In the genomic region with DNA sequence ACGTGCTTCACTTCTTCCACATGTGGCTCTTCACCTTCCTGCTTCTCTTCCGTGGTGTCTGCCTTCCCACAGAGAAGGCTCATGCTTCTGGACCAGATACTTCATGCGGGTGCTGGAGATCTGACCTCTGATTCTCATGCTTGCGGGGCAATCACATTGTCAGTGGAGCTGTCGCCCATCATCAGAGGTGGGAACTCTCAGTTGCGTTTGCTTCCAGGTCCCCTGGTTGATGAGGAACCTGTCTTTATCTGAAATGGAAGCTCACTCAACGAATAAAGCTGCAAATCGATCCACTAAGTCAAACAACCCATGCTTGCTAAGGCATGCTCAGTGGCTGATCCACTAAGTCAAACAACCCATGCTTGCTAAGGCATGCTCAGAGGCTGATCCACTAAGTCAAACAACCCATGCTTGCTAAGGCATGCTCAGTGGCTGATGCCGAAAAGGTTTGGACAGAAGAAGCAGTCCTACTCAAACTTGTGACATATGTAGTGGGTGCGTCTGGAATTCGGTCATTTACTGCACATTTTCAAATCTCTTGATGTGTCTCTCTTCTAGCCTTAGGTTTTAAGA, we compare ENCODE assay signal across 26 mouse cellular contexts. TPM values are rescaled to one million over a fixed set of nuclear protein-coding genes. Genes with fewer than 3 reads are reported as not detected.
DNase-seq lines count a peak whose midpoint lies in the region; ATAC-seq and TF ChIP-seq lines count a peak whose summit lies in the region.
"Had no signal": no experiment of that assay in that cellular context is flagged by ENCODE, and none has a peak within 500 bp of the region (broad histone marks: within the 10 kb centered on the region; RNA-seq: fewer than 3 reads in every experiment).

No protein-coding gene starts in this region.

- H3K9ac ChIP-seq in liver, embryonic 14.5 days (replicated peaks), result no peak overlapping the region
- H3K9ac ChIP-seq in embryonic facial prominence, embryonic 14.5 days (ENCODE audit: low read depth, low read length), result no peak overlapping the region
- H3K9ac ChIP-seq in liver, postnatal 0 days (replicated peaks), result no peak overlapping the region
- H3K9ac ChIP-seq: embryonic facial prominence, embryonic 12.5 days; heart, embryonic 15.5 days; hindbrain, embryonic 14.5 days had no signal

- intact Hi-C loops in heart, postnatal 36 days (cut with DNase I), result no loop called here
- intact Hi-C loops in left cerebral cortex, postnatal 4 days (cut with DNase I), result no loop called here

- peaks cover 0 to 3% of the 10 kb centered on the region in 2 experiments; a peak in 1 of 4 replicates for H3K4me1 ChIP-seq in liver, embryonic 14.5 days (replicated peaks; ENCODE audit: control insufficient read depth in 2 of 2, insufficient read depth in 2 of 2, low read length in 1 of 2)
- H3K4me1 ChIP-seq in embryonic facial prominence, embryonic 14.5 days (ENCODE audit: control insufficient read depth, insufficient read depth, low read length), result no peaks in the 10 kb centered on the region
- no peaks in the 10 kb centered on the region for H3K4me1 ChIP-seq in liver, postnatal 0 days (ENCODE audit: insufficient read depth)
- H3K4me1 ChIP-seq: embryonic facial prominence, embryonic 12.5 days; heart, embryonic 15.5 days; hindbrain, embryonic 10.5 days had no signal

- H3K27ac ChIP-seq in liver, embryonic 14.5 days, result no peak overlapping the region
- no peak overlapping the region for H3K27ac ChIP-seq in embryonic facial prominence, embryonic 14.5 days (replicated peaks; ENCODE audit: low read depth, low read length)
- no peak overlapping the region for H3K27ac ChIP-seq in liver, postnatal 0 days (ENCODE audit: low read depth)
- H3K27ac ChIP-seq: embryonic facial prominence, embryonic 12.5 days; gastrocnemius, adult 2 months; heart, embryonic 15.5 days; hindbrain, embryonic 10.5 days; hindbrain, embryonic 14.5 days had no signal

- no peaks in the 10 kb centered on the region for H3K9me3 ChIP-seq in liver, embryonic 14.5 days (ENCODE audit: control insufficient read depth, low read length)
- no peaks in the 10 kb centered on the region for H3K9me3 ChIP-seq in embryonic facial prominence, embryonic 14.5 days (ENCODE audit: control insufficient read depth, low read length)
- no peaks in the 10 kb centered on the region for H3K9me3 ChIP-seq in liver, postnatal 0 days (ENCODE audit: low read length)
- H3K9me3 ChIP-seq: embryonic facial prominence, embryonic 12.5 days; heart, embryonic 15.5 days; hindbrain, embryonic 10.5 days had no signal

- no peak overlapping the region for H3K4me3 ChIP-seq in liver, embryonic 14.5 days (ENCODE audit: insufficient read depth in 1 of 2, low read depth in 2 of 2, low read length in 2 of 2)
- H3K4me3 ChIP-seq in embryonic facial prominence, embryonic 14.5 days (ENCODE audit: low read depth, low read length), result no peak overlapping the region
- no peak overlapping the region for H3K4me3 ChIP-seq in liver, postnatal 0 days (ENCODE audit: low read depth, low read length)
- H3K4me3 ChIP-seq: embryonic facial prominence, embryonic 12.5 days; gastrocnemius, adult 2 months; heart, embryonic 15.5 days; hindbrain, embryonic 10.5 days had no signal

- no peaks in the 10 kb centered on the region for H3K36me3 ChIP-seq in liver, embryonic 14.5 days (replicated peaks; ENCODE audit: control insufficient read depth, insufficient read depth, low read depth)
- H3K36me3 ChIP-seq in embryonic facial prominence, embryonic 14.5 days (ENCODE audit: control insufficient read depth, insufficient read depth, low read length), result no peaks in the 10 kb centered on the region
- no peaks in the 10 kb centered on the region for H3K36me3 ChIP-seq in liver, postnatal 0 days (replicated peaks; ENCODE audit: insufficient read depth, low read length)
- H3K36me3 ChIP-seq: embryonic facial prominence, embryonic 12.5 days; heart, embryonic 15.5 days; hindbrain, embryonic 10.5 days had no signal

- no peak for TF ChIP-seq CTCF in liver, embryonic 14.5 days (IDR thresholded peaks at IDR 0.05; ENCODE audit: low read depth)
- TF ChIP-seq CTCF in liver, postnatal 0 days (IDR thresholded peaks at IDR 0.05; ENCODE audit: low read depth), result no peak

- TF ChIP-seq EP300 in liver, embryonic 14.5 days (IDR thresholded peaks at IDR 0.05; ENCODE audit: low read depth), result no peak
- no peak for TF ChIP-seq EP300 in liver, postnatal 0 days (IDR thresholded peaks at IDR 0.05; ENCODE audit: low read depth)

- H3K4me2 ChIP-seq in liver, embryonic 14.5 days (ENCODE audit: low read depth), result no peak overlapping the region
- no peak overlapping the region for H3K4me2 ChIP-seq in embryonic facial prominence, embryonic 14.5 days (ENCODE audit: low read depth, low read length)
- peak overlapping the region; percentile 20; the same call in 1 of the 2 replicates for H3K4me2 ChIP-seq in liver, postnatal 0 days (ENCODE audit: low read depth, low read length)
- H3K4me2 ChIP-seq: embryonic facial prominence, embryonic 12.5 days; heart, embryonic 11.5 days; heart, embryonic 15.5 days; hindbrain, embryonic 14.5 days had no signal

- ATAC-seq in liver, embryonic 14.5 days (ENCODE audit: insufficient read depth), result peak; percentile 39; the same call in 1 of the 2 replicates
- ATAC-seq in embryonic facial prominence, embryonic 14.5 days (ENCODE audit: low read depth), result no peak
- peak; percentile 83 for ATAC-seq in liver, postnatal 0 days
- ATAC-seq: forebrain, embryonic 14.5 days had no signal

- WGBS in liver, embryonic 14.5 days (ENCODE audit: insufficient replicate concordance), result 55% methylated on average over 11 of the region's 11 CpGs
- 82% methylated on average over 11 of the region's 11 CpGs for WGBS in embryonic facial prominence, embryonic 14.5 days
- WGBS in liver, postnatal 0 days (ENCODE audit: insufficient replicate concordance), result 53% methylated on average over 11 of the region's 11 CpGs

- no peaks in the 10 kb centered on the region for H3K27me3 ChIP-seq in liver, embryonic 14.5 days (ENCODE audit: control insufficient read depth, insufficient read depth, low read length)
- no peaks in the 10 kb centered on the region for H3K27me3 ChIP-seq in embryonic facial prominence, embryonic 14.5 days (replicated peaks; ENCODE audit: control insufficient read depth, insufficient read depth, low read length)
- H3K27me3 ChIP-seq in liver, postnatal 0 days (ENCODE audit: insufficient read depth, low read length), result no peaks in the 10 kb centered on the region
- H3K27me3 ChIP-seq: embryonic facial prominence, embryonic 12.5 days had no signal

- DNase-seq in heart, adult 11 months, result peak; percentile 85
- no peak for DNase-seq in heart, postnatal 36 days
- no peak for DNase-seq in liver, embryonic 14.5 days (ENCODE audit: low read depth in 3 of 3, low spot score in 3 of 3)
- no peak for DNase-seq in liver
- DNase-seq in embryonic facial prominence, embryonic 14.5 days (ENCODE audit: low spot score), result peak; percentile 37
- no peak for DNase-seq in liver, postnatal 0 days
- no peak for DNase-seq in left cerebral cortex, postnatal 4 days
- DNase-seq: adrenal gland, postnatal 10 days; cerebellum, adult 11 months; cerebellum, adult 8-10 months; cerebellum, postnatal 14 days; embryo, embryonic 11 days; gastrocnemius, adult 2 months; gastrocnemius, postnatal 25 days; heart, postnatal 14 days had no signal

RNA-seq across cellular contexts. Expression of a gene that starts 10.5 kb away (rescaled TPM):
- total RNA-seq in heart, postnatal 36 days (2021), result not detected
- polyA plus RNA-seq in liver, embryonic 14.5 days (2012; rRNA removed), result 0.01 TPM in 2 replicates
- 0.16 TPM in 1 of 2 replicates, not detected in the other for polyA plus RNA-seq in liver, embryonic 14.5 days (2014; fragmentation: Nextera tagmentation; extraction: Ambion mirVana)
- 0.86 and 1.1 TPM in 2 replicates for polyA plus RNA-seq in embryonic facial prominence, embryonic 14.5 days (2014; fragmentation: Nextera tagmentation; extraction: Ambion mirVana)
- polyA plus RNA-seq in liver, postnatal 0 days (2015; fragmentation: Nextera tagmentation; extraction: Ambion mirVana), result 0.04 and 0.05 TPM in 2 replicates
- not detected for total RNA-seq in left cerebral cortex, postnatal 4 days (2021)
- total RNA-seq: adrenal gland, postnatal 10 days; adrenal gland, postnatal 4 days; common myeloid progenitor, adult 5-6 weeks; gastrocnemius, adult 2 months; gastrocnemius, postnatal 25 days; granulocyte monocyte progenitor cell, adult 5-6 weeks; heart, postnatal 14 days; MEL had no signal
- polyA plus RNA-seq: C2C12; forebrain, embryonic 14.5 days had no signal

RNA-seq across cellular contexts. Expression of a gene that starts 26.7 kb away (rescaled TPM):
- under 1 TPM in 1 of 2 experiments, not detected in 1; 0.08 TPM for total RNA-seq in heart, postnatal 36 days (2021)
- polyA plus RNA-seq in liver, embryonic 14.5 days (2012; rRNA removed), result not detected in 2 replicates
- not detected in 2 replicates for polyA plus RNA-seq in liver, embryonic 14.5 days (2014; fragmentation: Nextera tagmentation; extraction: Ambion mirVana)
- 1.2 and 1.6 TPM in 2 replicates for polyA plus RNA-seq in embryonic facial prominence, embryonic 14.5 days (2014; fragmentation: Nextera tagmentation; extraction: Ambion mirVana)
- not detected in 2 replicates for polyA plus RNA-seq in liver, postnatal 0 days (2015; fragmentation: Nextera tagmentation; extraction: Ambion mirVana)
- total RNA-seq in left cerebral cortex, postnatal 4 days (2021), result 1 to 10 TPM; 4.4 to 5.6 TPM
- total RNA-seq: adrenal gland, postnatal 10 days; common myeloid progenitor, adult 5-6 weeks; gastrocnemius, adult 2 months; gastrocnemius, postnatal 25 days; granulocyte monocyte progenitor cell, adult 5-6 weeks; MEL had no signal
- polyA plus RNA-seq: heart, embryonic 11.5 days had no signal

RNA-seq across cellular contexts. Expression of a gene that starts 29.5 kb away (rescaled TPM):
- total RNA-seq in heart, postnatal 36 days (2021), result 10 to 100 TPM; 27.9 to 29.4 TPM
- 8.5 and 10.9 TPM in 2 replicates for polyA plus RNA-seq in liver, embryonic 14.5 days (2012; rRNA removed)
- 19.3 and 20.3 TPM in 2 replicates for polyA plus RNA-seq in liver, embryonic 14.5 days (2014; fragmentation: Nextera tagmentation; extraction: Ambion mirVana)
- polyA plus RNA-seq in embryonic facial prominence, embryonic 14.5 days (2014; fragmentation: Nextera tagmentation; extraction: Ambion mirVana), result 27.9 and 28.6 TPM in 2 replicates
- 114 and 124 TPM in 2 replicates for polyA plus RNA-seq in liver, postnatal 0 days (2015; fragmentation: Nextera tagmentation; extraction: Ambion mirVana)
- total RNA-seq in left cerebral cortex, postnatal 4 days (2021), result 1 to 10 TPM; 5.8 to 7.2 TPM
- total RNA-seq: MEL had no signal

RNA-seq across cellular contexts. Expression of a gene that starts 53.5 kb away (rescaled TPM):
- 1 to 10 TPM; 3.4 to 5.0 TPM for total RNA-seq in heart, postnatal 36 days (2021)
- polyA plus RNA-seq in liver, embryonic 14.5 days (2012; rRNA removed), result 0.28 and 0.47 TPM in 2 replicates
- polyA plus RNA-seq in liver, embryonic 14.5 days (2014; fragmentation: Nextera tagmentation; extraction: Ambion mirVana), result 0.23 and 0.54 TPM in 2 replicates
- 12.8 and 13.6 TPM in 2 replicates for polyA plus RNA-seq in embryonic facial prominence, embryonic 14.5 days (2014; fragmentation: Nextera tagmentation; extraction: Ambion mirVana)
- polyA plus RNA-seq in liver, postnatal 0 days (2015; fragmentation: Nextera tagmentation; extraction: Ambion mirVana), result 0.20 and 0.38 TPM in 2 replicates
- 1 to 10 TPM; 5.2 to 6.5 TPM for total RNA-seq in left cerebral cortex, postnatal 4 days (2021)
- total RNA-seq: granulocyte monocyte progenitor cell, adult 5-6 weeks; MEL had no signal

RNA-seq across cellular contexts. Expression of a gene that starts 58.9 kb away (rescaled TPM):
- total RNA-seq in heart, postnatal 36 days (2021), result under 1 TPM in 1 of 2 experiments, not detected in 1; 0.17 TPM
- 0.02 TPM in 1 of 2 replicates, not detected in the other for polyA plus RNA-seq in liver, embryonic 14.5 days (2012; rRNA removed)
- polyA plus RNA-seq in liver, embryonic 14.5 days (2014; fragmentation: Nextera tagmentation; extraction: Ambion mirVana), result not detected in 2 replicates
- 115 and 159 TPM in 2 replicates for polyA plus RNA-seq in embryonic facial prominence, embryonic 14.5 days (2014; fragmentation: Nextera tagmentation; extraction: Ambion mirVana)
- polyA plus RNA-seq in liver, postnatal 0 days (2015; fragmentation: Nextera tagmentation; extraction: Ambion mirVana), result 0.14 and 0.30 TPM in 2 replicates
- total RNA-seq in left cerebral cortex, postnatal 4 days (2021), result under 1 TPM; 0.16 to 0.36 TPM
- total RNA-seq: common myeloid progenitor, adult 5-6 weeks; granulocyte monocyte progenitor cell, adult 5-6 weeks; MEL had no signal

Comparison
In these comparisons a context has a peak if more than half of its experiments do, and no peak if none do; other contexts are left out.
1. DNase-seq: peak in heart, adult 11 months (single experiment) and embryonic facial prominence, embryonic 14.5 days (single experiment); none in heart, postnatal 36 days (0 of 2), liver, embryonic 14.5 days (0 of 3), liver (single experiment), liver, postnatal 0 days (single experiment) and left cerebral cortex, postnatal 4 days (single experiment).